Mouse (Mus musculus) B cell, adult 2 months (primary cell): ENCODE results near the gene Ano8.

Experiments
- DNase-seq, 2 experiments: peaks; one replicate each; pipeline ENCODE4 v3.0.0; 2022

Gene Ano8

GRCm38 (mm10) chr8:71485142-71486135 lies at the start of gene Ano8:
Ano8 (minus strand) TSS chr8:71485963.
- DNase-seq = peak; percentile 87 to 88

- no peak for DNase-seq
Measured at GRCm38 (mm10) chr8:71534263-71534810, 48.6 kb upstream of the Ano8 start.

- peak; percentile 18 to 27 for DNase-seq
Measured at GRCm38 (mm10) chr8:71530735-71531467, 45.1 kb upstream of the Ano8 start.

GRCm38 (mm10) chr8:71528362-71529073 lies 42.8 kb upstream of the Ano8 start:
- DNase-seq = no peak

- DNase-seq = no peak
Measured at GRCm38 (mm10) chr8:71527162-71527870, 41.6 kb upstream of the Ano8 start.

GRCm38 (mm10) chr8:71526272-71526671 lies 40.5 kb upstream of the Ano8 start:
- DNase-seq = no peak

- DNase-seq = no peak
Measured at GRCm38 (mm10) chr8:71525226-71526050, 39.7 kb upstream of the Ano8 start, which contains the start of gene Ccdc194. Ccdc194 (minus strand) TSS chr8:71525711.

GRCm38 (mm10) chr8:71521634-71522033 lies 35.9 kb upstream of the Ano8 start:
- peak; percentile 94 to 95 for DNase-seq

- DNase-seq = peak; percentile 57 to 64
Measured at GRCm38 (mm10) chr8:71519037-71519825, 33.5 kb upstream of the Ano8 start.

- no peak for DNase-seq
Measured at GRCm38 (mm10) chr8:71516786-71517185, 31.0 kb upstream of the Ano8 start.

GRCm38 (mm10) chr8:71515043-71515442 lies 29.3 kb upstream of the Ano8 start:
- DNase-seq = no peak

GRCm38 (mm10) chr8:71513018-71513754 lies 27.4 kb upstream of the Ano8 start:
- DNase-seq = no peak

- DNase-seq = no peak
Measured at GRCm38 (mm10) chr8:71511644-71512043, 25.9 kb upstream of the Ano8 start, which contains the start of gene Plvap. Plvap (minus strand) TSS chr8:71511752.

- DNase-seq = no peak
Measured at GRCm38 (mm10) chr8:71509316-71509715, 23.6 kb upstream of the Ano8 start.

- DNase-seq = no peak
Measured at GRCm38 (mm10) chr8:71507589-71508104, 21.9 kb upstream of the Ano8 start.

- no peak for DNase-seq
Measured at GRCm38 (mm10) chr8:71505979-71506378, 20.2 kb upstream of the Ano8 start.

- DNase-seq = no peak
Measured at GRCm38 (mm10) chr8:71505326-71505725, 19.6 kb upstream of the Ano8 start.

- DNase-seq = no peak
Measured at GRCm38 (mm10) chr8:71504349-71504748, 18.6 kb upstream of the Ano8 start.
